Mouse (Mus musculus): ENCODE data around the gene Slc25a45.

DNA sequence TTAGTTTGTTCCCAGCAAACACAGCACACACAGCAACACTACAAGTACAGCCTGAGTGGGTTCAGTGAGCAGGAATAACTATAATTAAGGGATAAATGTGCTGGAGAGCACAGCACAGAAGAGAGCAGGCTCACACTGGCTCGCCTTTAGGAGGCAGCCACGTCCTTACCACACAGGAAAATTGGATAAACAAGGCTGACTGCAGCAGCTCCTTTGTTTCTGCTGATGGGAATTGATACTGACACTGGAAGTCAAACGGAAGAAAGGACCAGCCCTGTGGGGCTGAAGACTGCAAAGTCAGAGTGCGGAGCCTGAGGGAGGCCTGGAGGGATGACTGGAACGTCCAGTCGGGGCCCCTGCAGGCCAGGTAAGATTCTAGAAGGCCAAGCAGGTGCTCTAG is 32.6 kb downstream of the Slc25a45 start:
- TF ChIP-seq CTCF (IDR thresholded peaks at IDR 0.05; ENCODE audit: extremely low read depth, insufficient read length, insufficient replicate concordance, low read depth, low read length): no peak
- TF ChIP-seq POLR2A (IDR thresholded peaks at IDR 0.05; ENCODE audit: low read depth, low read length): no peak
